Mouse (Mus musculus): ENCODE data around the gene Ugt1a2.

DNA sequence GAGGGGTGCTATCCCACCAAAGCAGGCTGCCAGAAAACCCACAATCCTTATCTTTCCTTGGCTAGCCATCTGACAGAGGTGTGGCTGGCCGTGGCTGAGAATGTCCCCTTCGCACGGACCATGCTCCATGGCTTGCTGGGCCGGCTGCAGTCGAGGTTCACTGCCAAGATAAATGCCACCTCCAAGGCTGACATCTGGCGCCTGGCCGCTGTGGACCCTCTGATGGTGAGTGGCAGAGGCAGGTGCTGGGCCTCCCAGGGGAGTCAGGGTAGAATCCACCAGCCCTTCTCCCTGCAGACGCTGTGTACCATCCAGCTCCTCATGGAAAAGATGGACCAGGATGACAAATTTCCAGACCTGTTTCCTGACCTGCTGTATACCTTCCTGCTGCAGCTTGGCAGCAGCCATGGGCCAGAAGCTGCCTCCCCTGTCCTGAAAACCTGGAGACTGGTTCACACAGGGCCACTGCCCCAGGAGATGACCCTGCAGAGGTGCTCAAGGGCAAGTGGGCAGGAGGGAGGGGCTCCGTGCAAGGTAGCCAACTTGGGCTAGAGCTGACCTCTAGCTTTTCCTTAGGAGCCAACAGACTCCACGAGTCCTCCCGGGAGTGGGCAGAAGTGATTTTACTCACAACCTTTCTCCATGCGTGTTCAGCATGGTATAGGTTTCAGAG lies 54.5 kb downstream of the Ugt1a2 start:
- TF ChIP-seq EP300 (IDR thresholded peaks at IDR 0.05; ENCODE audit: low read depth) (no peak), CTCF (IDR thresholded peaks at IDR 0.05; ENCODE audit: low read depth) (no peak)

Data from liver, postnatal 0 days (tissue).